Mouse (Mus musculus) G1E (cell line): Measurements from ENCODE around the gene Pi16.

Source experiments
- CTCF ChIP-seq: IDR thresholded peaks from 2 replicates; pipeline ENCODE4 v1.5.1; 2012; ENCODE audit warnings: low read depth, low read length, inconsistent platforms, mixed read lengths
- GATA1 ChIP-seq: IDR thresholded peaks from 2 replicates; pipeline ENCODE4 v1.6.1; 2012; ENCODE audit warnings: borderline replicate concordance, low read length, inconsistent platforms, mixed read lengths
- GATA2 ChIP-seq: IDR thresholded peaks from 2 replicates; pipeline ENCODE4 v1.6.1; 2012; ENCODE audit warnings: low read depth, low read length, inconsistent platforms, borderline replicate concordance
- POLR2AphosphoS5 ChIP-seq: IDR thresholded peaks from 2 replicates; pipeline ENCODE4 v1.6.1; 2012; ENCODE audit warnings: low read depth, low read length, inconsistent platforms; ENCODE audit not compliant: insufficient replicate concordance
- TAL1 ChIP-seq: conservative IDR thresholded peaks from 2 replicates; pipeline ENCODE4 v1.6.1; 2012; ENCODE audit warnings: low read depth, low read length, inconsistent platforms, mixed read lengths

DNA sequence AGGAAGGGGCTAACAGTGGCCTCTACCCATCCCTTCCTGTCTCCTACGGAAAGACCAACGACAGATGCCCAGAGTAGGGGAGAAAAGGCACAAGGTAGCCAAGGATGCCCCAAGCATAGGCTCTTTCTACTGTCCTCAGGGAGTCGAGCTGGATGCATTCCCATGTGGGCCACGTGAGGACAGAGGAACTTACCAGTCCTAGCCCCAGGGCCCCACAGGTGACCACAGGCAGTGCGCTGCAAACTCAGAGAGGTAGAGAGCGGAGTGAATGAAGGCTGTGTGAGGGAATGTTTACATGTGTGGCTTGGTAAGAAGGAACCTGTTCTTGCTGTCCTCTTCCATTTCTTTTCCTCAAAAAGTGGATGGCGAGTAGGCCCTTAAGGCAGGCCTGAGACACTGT is 11.6 kb upstream of the Pi16 start:
- TF ChIP-seq GATA1 = no peak
- TF ChIP-seq CTCF = no peak
- TF ChIP-seq TAL1 = no peak
- TF ChIP-seq POLR2AphosphoS5 = no peak
- TF ChIP-seq GATA2 = no peak
